Mouse (Mus musculus): ENCODE results near the gene Actrt2. TPM values are rescaled to one million over a fixed set of nuclear protein-coding genes. Genes with fewer than 3 reads are reported as not detected.

Actrt2 gene
- polyA plus RNA-seq, 1 experiment from 2014 or later, result not detected

- Histone ChIP-seq H3K4me3 (replicated peaks) (no peak overlapping the region), H3K27me3 (replicated peaks) (peaks cover 5% of the 10 kb centered on the region; the same call in 1 of the 2 replicates)
- ATAC-seq (ENCODE audit: insufficient read depth, low FRiP score, low read depth), result no peak
Observed at GRCm38 (mm10) chr4:154649083-154649747, 18.5 kb downstream of the Actrt2 start.

GRCm38 (mm10) chr4:154642496-154642895, 25.2 kb downstream of the Actrt2 start:
- H3K27ac ChIP-seq, result no peak overlapping the region
- H3K4me3 ChIP-seq (replicated peaks), result no peak overlapping the region
- no peak overlapping the region for H3K9ac ChIP-seq
- 18% methylated on average over 6 of the region's 6 CpGs for WGBS
- no peaks in the 10 kb centered on the region for H3K4me1 ChIP-seq
- H3K27me3 ChIP-seq (replicated peaks), result peaks cover 69% of the 10 kb centered on the region
- no peak overlapping the region for H3K4me2 ChIP-seq
- H3K36me3 ChIP-seq, result no peaks in the 10 kb centered on the region
- H3K9me3 ChIP-seq, result no peaks in the 10 kb centered on the region
- ATAC-seq (ENCODE audit: insufficient read depth, low FRiP score, low read depth), result no peak

More at GRCm38 (mm10) chr4:154649083-154649747, 18.5 kb downstream of the Actrt2 start:
- Histone ChIP-seq H3K9me3 (no peaks in the 10 kb centered on the region), H3K27ac (no peak overlapping the region), H3K4me1 (no peaks in the 10 kb centered on the region), H3K36me3 (no peaks in the 10 kb centered on the region), H3K9ac (no peak overlapping the region), H3K4me2 (no peak overlapping the region)
- WGBS, result 81% methylated on average over 19 of the region's 19 CpGs

GRCm38 (mm10) chr4:154641296-154642110, 26.2 kb downstream of the Actrt2 start:
- H3K27ac ChIP-seq, result no peak overlapping the region
- no peak overlapping the region for H3K9ac ChIP-seq
- ATAC-seq (ENCODE audit: insufficient read depth, low FRiP score, low read depth), result no peak
- H3K27me3 ChIP-seq (replicated peaks), result peaks cover 76% of the 10 kb centered on the region
- no peak overlapping the region for H3K4me3 ChIP-seq (replicated peaks)
- WGBS, result 15% methylated on average over 32 of the region's 32 CpGs
- H3K4me2 ChIP-seq, result no peak overlapping the region
- H3K36me3 ChIP-seq, result no peaks in the 10 kb centered on the region
- no peaks in the 10 kb centered on the region for H3K9me3 ChIP-seq
- H3K4me1 ChIP-seq, result peaks cover 5% of the 10 kb centered on the region; the same call in 1 of the 2 replicates

- Histone ChIP-seq H3K27me3 (replicated peaks) (peaks cover 78% of the 10 kb centered on the region), H3K4me3 (replicated peaks) (no peak overlapping the region), H3K9ac (no peak overlapping the region), H3K27ac (no peak overlapping the region), H3K4me1 (peaks cover 5% of the 10 kb centered on the region; the same call in 1 of the 2 replicates), H3K9me3 (no peaks in the 10 kb centered on the region), H3K36me3 (no peaks in the 10 kb centered on the region), H3K4me2 (no peak overlapping the region)
- 15% methylated on average over 20 of the region's 20 CpGs for WGBS
- no peak for ATAC-seq (ENCODE audit: insufficient read depth, low FRiP score, low read depth)
Observed at GRCm38 (mm10) chr4:154640443-154641295, 27.0 kb downstream of the Actrt2 start.

- Histone ChIP-seq H3K27ac (no peak overlapping the region), H3K4me2 (peak overlapping the region; percentile 35), H3K4me1 (peaks cover 12% of the 10 kb centered on the region; the same call in 1 of the 2 replicates), H3K4me3 (replicated peaks) (no peak overlapping the region), H3K36me3 (no peaks in the 10 kb centered on the region), H3K9me3 (no peaks in the 10 kb centered on the region), H3K9ac (no peak overlapping the region), H3K27me3 (replicated peaks) (peaks cover 81% of the 10 kb centered on the region)
- ATAC-seq (ENCODE audit: insufficient read depth, low FRiP score, low read depth), result no peak
- WGBS, result 13% methylated on average over 13 of the region's 13 CpGs
Observed at GRCm38 (mm10) chr4:154639591-154640442, 27.9 kb downstream of the Actrt2 start.

- 4% methylated on average over 7 of the region's 7 CpGs for WGBS
- H3K27me3 ChIP-seq (replicated peaks), result peaks cover 86% of the 10 kb centered on the region
- no peaks in the 10 kb centered on the region for H3K36me3 ChIP-seq
- H3K9me3 ChIP-seq, result no peaks in the 10 kb centered on the region
- H3K27ac ChIP-seq, result no peak overlapping the region
- H3K4me2 ChIP-seq, result peak overlapping the region; percentile 35
- H3K4me1 ChIP-seq, result peaks cover 16% of the 10 kb centered on the region; the same call in 1 of the 2 replicates
- no peak overlapping the region for H3K9ac ChIP-seq
- H3K4me3 ChIP-seq (replicated peaks), result no peak overlapping the region
- no peak for ATAC-seq (ENCODE audit: insufficient read depth, low FRiP score, low read depth)
Observed at GRCm38 (mm10) chr4:154639126-154639525, 28.5 kb downstream of the Actrt2 start.

- no peaks in the 10 kb centered on the region for H3K9me3 ChIP-seq
- peak overlapping the region; percentile 92; the same call in 1 of the 2 replicates for H3K27ac ChIP-seq
- H3K4me3 ChIP-seq (replicated peaks), result peak overlapping the region; percentile 60
- H3K4me1 ChIP-seq, result peaks cover 16% of the 10 kb centered on the region; the same call in 1 of the 2 replicates
- H3K27me3 ChIP-seq (replicated peaks), result peaks cover 86% of the 10 kb centered on the region
- no peak overlapping the region for H3K9ac ChIP-seq
- WGBS, result 11% methylated on average over 15 of the region's 15 CpGs
- H3K36me3 ChIP-seq, result no peaks in the 10 kb centered on the region
- ATAC-seq (ENCODE audit: insufficient read depth, low FRiP score, low read depth), result no peak
- H3K4me2 ChIP-seq, result peak overlapping the region; percentile 91
Observed at GRCm38 (mm10) chr4:154638320-154638886, 29.3 kb downstream of the Actrt2 start.

- under 1% methylated on average over 64 of the region's 73 CpGs for WGBS
- Histone ChIP-seq H3K4me3 (replicated peaks) (peak overlapping the region; percentile 60), H3K9ac (peak overlapping the region; percentile 56; the same call in 1 of the 2 replicates), H3K36me3 (no peaks in the 10 kb centered on the region), H3K9me3 (no peaks in the 10 kb centered on the region), H3K4me1 (peaks cover 16% of the 10 kb centered on the region; the same call in 1 of the 2 replicates), H3K4me2 (peak overlapping the region; percentile 91), H3K27me3 (replicated peaks) (peaks cover 86% of the 10 kb centered on the region), H3K27ac (peak overlapping the region; percentile 92)
- no peak for ATAC-seq (ENCODE audit: insufficient read depth, low FRiP score, low read depth)
Observed at GRCm38 (mm10) chr4:154637468-154638319, 30.0 kb downstream of the Actrt2 start.

- peak within 1 kb of the TSS; percentile 60 for H3K4me3 ChIP-seq (replicated peaks)
- peak; percentile 65 for ATAC-seq (ENCODE audit: insufficient read depth, low FRiP score, low read depth)
- H3K9ac ChIP-seq, result peak within 1 kb of the TSS; percentile 67
- peaks cover 16% of the 10 kb centered on the region; the same call in 1 of the 2 replicates for H3K4me1 ChIP-seq
- peak within 1 kb of the TSS; percentile 91 for H3K4me2 ChIP-seq
- H3K27me3 ChIP-seq (replicated peaks), result peaks cover 79% of the 10 kb centered on the region
- no peaks in the 10 kb centered on the region for H3K36me3 ChIP-seq
- H3K9me3 ChIP-seq, result no peaks in the 10 kb centered on the region
- WGBS, result under 1% methylated on average over 47 of the region's 47 CpGs
- peak within 1 kb of the TSS; percentile 92 for H3K27ac ChIP-seq
Observed at GRCm38 (mm10) chr4:154636721-154637311, 30.9 kb downstream of the Actrt2 start, which contains the start of gene Prdm16. Gene Prdm16 (minus strand): TSS chr4:154636873.
